Mouse (Mus musculus): ENCODE measurements around the gene Cutal.
"Not testable (repeated sequence)": the region's sequence is repeated elsewhere in the genome, so short reads cannot be mapped to it uniquely, and the experiment has no call there.

Cutal gene

GRCm38 (mm10) chr2:34874271-34874670 is at the start of gene Cutal:
Cutal (plus strand) TSS chr2:34874396.
- no peak for DNase-seq (ENCODE audit: low read depth, low spot score)

DNA sequence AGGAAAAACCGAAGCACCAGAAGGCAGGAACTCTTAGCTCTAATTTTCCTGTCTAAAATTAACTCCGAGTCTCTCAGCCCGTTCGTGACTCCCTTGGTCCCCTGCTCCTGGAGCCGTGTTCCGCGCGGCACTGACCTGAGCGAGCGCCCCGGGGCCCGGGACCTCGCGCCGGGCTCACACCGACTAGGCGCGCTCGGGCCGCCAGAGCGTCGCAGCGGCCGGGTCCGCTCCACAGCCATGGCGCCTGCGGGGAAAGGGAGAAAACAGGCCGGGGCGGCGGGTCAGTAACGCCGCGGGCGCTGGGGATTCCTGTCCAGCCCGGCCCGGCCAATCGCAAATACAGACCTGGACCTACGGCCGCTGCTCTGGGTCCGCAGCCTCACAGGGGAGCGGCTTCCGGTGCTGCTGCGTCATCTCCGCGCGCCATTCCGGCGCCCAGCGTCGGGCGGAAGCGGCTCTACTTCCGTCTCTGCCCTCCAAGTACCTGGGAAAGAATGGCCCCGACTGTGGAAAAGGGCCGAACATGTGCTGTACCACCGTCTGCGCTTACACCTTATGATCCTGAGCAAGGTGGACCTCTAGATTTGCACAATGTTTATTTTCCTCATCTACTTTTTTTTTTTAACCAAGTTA is 48.3 kb upstream of the Cutal start, which contains the start of gene Fbxw2:
Fbxw2 (minus strand) TSS at position 485 of the 633 bp plus-strand sequence.
- peak; percentile 83 for DNase-seq (ENCODE audit: low read depth, low spot score)

DNA sequence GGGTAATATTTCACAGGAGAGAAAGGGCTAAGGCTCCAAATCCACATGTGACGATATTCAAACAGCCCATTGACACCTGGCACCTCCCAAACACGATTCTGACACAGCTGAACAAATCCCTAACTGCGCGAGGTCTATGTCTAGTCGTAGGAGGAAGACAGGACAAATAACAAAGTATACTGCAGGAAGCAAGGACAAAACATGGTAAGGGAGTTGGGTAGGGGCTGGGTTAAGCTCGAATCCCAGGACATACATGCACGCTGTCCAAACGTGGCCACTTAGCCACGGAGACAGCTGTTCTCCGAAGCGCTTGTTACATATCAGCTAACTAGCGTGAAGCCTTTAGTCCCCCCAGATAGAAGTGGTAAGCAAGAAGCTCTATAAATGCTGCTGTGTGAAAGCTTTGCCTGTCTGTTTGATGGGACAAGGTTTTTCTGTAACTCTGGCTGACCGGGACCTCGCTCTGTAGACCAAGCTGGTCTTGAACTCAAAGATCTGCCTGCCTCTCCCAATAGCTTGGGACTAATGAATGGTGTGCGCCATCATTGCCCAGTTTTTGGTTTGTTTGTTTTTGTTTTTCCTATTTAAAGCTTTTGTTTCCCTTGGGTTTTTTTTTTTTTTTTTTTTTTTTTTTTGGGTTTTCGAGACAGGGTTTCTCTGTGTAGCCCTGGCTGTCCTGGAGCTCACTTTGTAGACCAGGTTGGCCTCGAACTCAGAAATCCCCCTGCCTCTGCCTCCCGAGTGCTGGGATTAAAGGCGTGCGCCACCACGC is 47.5 kb upstream of the Cutal start:
- DNase-seq (ENCODE audit: low read depth, low spot score) = no peak

DNA sequence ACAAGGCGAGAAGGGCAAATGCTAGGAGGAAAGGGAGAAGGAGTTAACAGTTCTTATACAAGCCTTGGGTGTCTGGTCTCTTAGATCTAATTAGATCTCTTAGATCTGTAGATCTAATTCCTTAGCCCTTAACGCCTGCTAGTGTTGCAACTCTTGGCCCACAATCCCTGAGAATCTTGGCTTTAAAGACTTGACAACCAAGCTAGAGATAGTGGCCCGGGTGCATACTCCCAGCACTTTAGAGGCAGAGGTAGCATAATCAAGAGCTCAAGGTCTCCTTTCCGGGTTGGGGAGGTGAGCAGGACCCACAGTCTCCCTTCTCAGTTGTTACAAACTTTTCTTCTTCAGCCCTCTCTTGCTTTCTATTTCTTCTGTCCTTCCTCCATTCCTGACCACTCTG is 46.6 kb upstream of the Cutal start:
- no peak for DNase-seq (ENCODE audit: low read depth, low spot score)

- DNase-seq (ENCODE audit: low read depth, low spot score) = no peak
These were observed 46.2 kb upstream of the Cutal start for GRCm38 (mm10) chr2:34828026-34828425.

DNA sequence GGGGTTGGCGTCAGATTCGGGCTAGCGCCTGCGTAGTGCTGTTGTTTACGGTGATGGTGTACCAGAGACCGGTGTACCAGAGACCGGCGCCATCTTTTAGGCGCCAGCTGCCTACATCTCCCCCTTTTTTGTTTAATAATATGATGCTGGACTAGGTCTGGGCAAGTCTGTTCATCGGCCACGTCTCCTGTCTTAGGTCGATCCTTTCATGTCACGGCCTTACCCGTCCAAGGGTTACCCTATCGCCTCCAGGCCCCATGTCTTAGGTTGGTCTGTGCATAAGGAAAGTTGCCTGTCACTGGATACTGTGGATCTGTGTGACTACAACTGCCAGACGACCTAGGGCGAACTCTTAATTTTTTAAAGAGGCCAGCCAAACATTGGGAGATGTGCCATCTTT is 44.1 kb upstream of the Cutal start:
- not testable (repeated sequence) for DNase-seq (ENCODE audit: low read depth, low spot score)

- not testable (repeated sequence) for DNase-seq (ENCODE audit: low read depth, low spot score)
These were observed 41.3 kb upstream of the Cutal start, which contains the start of gene Gm34653 for GRCm38 (mm10) chr2:34832766-34833457. Gm34653 (plus strand) TSS chr2:34833007.

GRCm38 (mm10) chr2:34833624-34834023 is 40.6 kb upstream of the Cutal start:
- DNase-seq (ENCODE audit: low read depth, low spot score) = no peak

GRCm38 (mm10) chr2:34835669-34836068 is 38.5 kb upstream of the Cutal start:
- no peak for DNase-seq (ENCODE audit: low read depth, low spot score)

DNA sequence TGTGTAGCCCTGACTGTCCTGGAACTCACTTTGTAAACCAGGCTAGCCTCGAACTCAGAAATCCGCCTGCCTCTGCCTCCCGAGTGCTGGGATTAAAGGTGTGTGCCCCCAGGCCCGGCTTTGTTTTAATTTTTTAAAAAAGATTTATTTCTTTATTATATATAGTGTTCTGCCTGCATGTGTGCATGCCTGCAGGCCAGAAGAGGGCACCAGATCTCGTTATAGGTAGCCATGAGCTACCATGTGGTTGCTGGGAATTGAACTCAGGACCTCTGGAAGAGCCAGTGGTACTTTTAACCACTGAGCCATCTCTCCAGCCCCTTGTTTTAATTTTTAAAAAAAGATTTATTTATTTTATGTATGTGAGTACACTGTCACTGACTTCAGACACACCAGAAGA is 34.1 kb upstream of the Cutal start:
- DNase-seq (ENCODE audit: low read depth, low spot score) = not testable (repeated sequence)

DNA sequence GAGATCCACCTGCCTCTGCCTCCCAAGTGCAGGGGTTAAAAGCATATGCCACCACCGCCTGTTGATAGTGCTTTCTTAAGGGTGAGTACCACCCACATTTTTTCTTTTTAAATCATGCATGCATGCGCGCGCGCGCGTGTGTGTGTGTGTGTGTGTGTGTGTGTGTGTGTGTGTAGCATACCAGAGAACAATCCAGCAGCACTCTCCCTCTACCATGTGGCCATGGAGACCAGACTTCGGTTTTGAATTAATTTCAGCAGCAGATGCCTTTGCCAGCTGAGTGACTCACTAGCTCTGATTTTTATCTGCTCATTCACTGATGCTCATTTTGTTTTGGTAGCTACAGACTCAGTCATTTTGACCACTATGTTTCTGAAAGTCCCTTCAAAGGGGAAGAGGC is 32.5 kb upstream of the Cutal start:
- DNase-seq (ENCODE audit: low read depth, low spot score) = no peak

DNA sequence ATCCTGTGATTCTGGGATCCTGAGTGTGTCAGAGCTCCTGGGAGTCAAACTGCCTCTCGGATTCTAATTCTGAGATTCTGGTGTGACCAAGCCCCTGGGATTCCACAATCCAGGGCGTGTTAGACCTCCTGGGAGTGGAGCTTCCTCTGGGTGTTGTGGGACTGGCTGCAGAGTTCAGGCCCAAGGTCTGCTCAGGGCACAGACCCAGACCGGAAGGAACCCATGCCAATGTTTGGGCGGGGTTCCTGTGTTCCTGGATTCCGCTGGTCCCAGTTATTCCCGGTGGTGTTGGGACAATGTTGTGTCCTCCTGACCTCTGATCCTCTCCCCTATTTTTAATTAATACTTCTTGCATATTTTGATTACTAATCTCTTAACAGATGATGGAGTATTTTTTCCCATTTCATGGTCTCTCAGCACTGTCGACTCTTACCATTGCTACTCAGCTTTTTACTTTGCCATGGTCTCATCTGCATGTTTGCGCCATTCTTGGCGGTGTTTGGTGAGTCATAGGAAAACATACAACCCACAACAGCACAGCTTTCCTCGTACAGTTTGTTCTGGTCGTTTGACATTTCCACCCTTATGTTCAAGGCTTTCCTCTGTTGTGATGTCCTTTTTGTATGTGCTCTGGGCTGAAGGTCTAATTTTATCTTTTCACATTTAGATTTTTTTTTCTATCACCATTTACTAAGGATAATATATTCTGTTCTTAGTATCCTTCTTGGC is 30.8 kb upstream of the Cutal start:
- no peak for DNase-seq (ENCODE audit: low read depth, low spot score)

DNA sequence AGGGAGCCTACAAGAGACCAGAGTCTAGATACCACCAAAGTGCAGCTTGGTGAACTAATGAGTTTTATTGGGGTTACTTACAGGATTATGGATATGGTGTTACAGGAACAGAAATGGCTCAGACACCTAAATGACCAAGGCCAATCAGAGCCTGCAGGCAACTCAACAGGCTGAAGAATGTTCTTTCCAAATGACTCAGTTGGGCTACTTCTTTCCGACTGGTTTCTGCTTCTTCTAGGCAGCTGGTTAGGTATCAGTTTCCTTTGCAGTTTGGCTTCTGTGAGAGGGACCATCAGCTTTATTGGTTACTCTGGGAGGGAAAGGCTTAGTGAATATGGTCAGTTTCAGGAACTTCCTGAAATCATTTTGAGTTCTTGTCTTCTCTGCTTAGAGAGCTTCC is 26.5 kb upstream of the Cutal start:
- no peak for DNase-seq (ENCODE audit: low read depth, low spot score)

GRCm38 (mm10) chr2:34855265-34855664 is 18.9 kb upstream of the Cutal start:
- no peak for DNase-seq (ENCODE audit: low read depth, low spot score)

GRCm38 (mm10) chr2:34857728-34858127 is 16.5 kb upstream of the Cutal start:
- DNase-seq (ENCODE audit: low read depth, low spot score) = no peak

GRCm38 (mm10) chr2:34869680-34870079 is 4.5 kb upstream of the Cutal start:
- DNase-seq (ENCODE audit: low read depth, low spot score) = no peak

DNA sequence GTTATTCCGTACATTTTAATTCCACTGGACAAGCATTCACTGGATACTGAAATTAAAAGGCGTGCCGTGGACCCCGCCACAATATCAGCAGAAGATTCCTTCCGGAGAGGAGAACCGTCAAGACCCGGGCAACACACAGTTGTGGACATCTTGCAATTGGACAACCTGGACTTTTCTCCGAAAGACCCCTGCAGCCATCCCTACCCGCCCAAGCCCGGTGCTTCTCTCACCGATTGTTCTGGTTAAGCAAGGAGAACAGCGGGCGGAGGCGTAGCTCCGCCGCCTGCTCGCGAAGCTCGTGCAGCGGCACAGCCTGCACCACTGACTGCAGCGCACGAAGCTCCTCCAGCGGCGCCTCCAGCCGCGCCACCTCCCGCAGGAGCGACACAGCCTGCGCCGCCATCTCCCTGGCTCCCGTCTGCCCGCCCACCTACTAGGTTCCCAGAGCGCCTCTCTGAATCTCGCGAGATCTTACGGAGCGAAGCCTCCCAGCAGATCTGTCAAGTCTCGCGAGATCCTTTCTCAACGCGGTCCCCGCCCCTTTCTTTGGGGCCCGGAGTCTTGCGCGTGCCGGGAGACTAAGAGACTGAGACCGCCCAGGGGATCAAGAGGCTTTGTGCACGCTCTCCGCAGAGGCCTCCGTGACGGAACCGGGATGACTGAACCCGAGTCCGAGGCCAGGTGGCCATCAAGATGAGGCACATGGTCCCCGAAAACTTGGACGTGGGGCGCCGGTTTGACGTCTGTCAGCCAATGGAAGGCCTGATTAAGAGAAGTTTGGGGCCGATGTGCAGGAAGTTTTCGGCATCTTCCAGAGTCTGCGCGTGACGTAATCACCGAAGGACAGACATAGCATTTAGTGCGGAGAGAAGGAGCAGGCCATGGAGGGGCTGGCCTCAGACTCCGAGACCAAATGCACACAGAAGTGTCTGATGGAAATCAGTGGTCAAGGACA is 3.4 kb upstream of the Cutal start:
- DNase-seq (ENCODE audit: low read depth, low spot score) = peak; percentile 97

DNA sequence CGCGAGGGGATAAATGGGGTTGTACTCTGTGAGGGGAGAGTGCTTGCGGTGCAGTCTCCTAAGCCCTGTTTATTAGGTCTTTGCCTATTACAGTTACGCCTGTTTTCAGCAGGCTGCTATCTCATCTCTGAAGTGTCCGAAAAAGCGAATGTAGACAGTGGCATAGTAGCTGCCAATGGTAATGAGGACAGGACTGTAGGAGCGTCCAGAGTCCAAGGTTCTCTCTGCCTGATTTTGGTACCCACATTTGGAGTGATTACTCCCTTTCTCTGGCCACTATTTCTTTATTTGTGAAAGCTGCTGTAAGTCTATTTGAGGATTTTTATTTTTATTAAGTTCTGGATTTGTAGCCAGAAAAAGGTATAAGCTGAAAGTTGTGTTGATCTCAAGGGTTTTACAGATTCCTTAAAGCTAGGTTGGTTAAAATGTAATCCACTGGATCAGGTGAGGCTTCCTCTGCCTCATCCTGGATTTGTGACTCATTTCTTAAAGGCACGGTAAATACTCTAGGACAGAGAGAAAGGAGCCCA is 685 bp downstream of the Cutal start, which contains the start of gene Psmd5:
Psmd5 (minus strand) TSS at position 153 of the 530 bp plus-strand sequence.
- DNase-seq (ENCODE audit: low read depth, low spot score) = no peak

GRCm38 (mm10) chr2:34880054-34880453 is 5.9 kb downstream of the Cutal start:
- no peak for DNase-seq (ENCODE audit: low read depth, low spot score)

DNA sequence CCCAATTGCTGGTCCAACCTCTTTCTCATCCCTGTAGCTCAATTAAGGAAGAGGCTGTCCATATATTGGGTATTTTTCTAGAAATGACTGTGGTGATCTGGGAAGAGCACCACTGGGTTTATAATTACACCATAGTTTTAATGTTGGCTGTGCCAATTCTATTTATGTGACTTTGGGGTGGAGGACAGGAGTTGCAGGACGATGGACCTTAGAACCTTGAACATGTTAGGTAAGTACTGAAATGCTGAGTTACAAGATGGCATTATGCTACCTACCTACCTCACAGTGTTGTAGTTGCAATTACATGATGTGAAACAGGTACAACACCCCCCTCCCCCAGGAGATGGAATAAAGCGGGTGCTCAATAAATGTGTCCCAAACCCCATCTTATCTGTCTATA is 8.6 kb downstream of the Cutal start:
- no peak for DNase-seq (ENCODE audit: low read depth, low spot score)
